Mouse (Mus musculus): ENCODE measurements around the gene C130073F10Rik. TPM values are rescaled to one million over a fixed set of nuclear protein-coding genes. Genes with fewer than 3 reads are reported as not detected.
"Not testable (repeated sequence)": the region's sequence is repeated elsewhere in the genome, so short reads cannot be mapped to it uniquely, and the experiment has no call there.

C130073F10Rik gene
- total RNA-seq (2014; fragmentation: Nextera tagmentation) (not detected in 2 replicates), total RNA-seq (2017) (not detected in 2 replicates)

- no peak for ATAC-seq (replicated peaks; ENCODE audit: poor library complexity, severe bottlenecking)
Measured at GRCm38 (mm10) chr4:101893656-101894420, at the start of gene C130073F10Rik. Gene C130073F10Rik (minus strand): TSS chr4:101893789.

GRCm38 (mm10) chr4:101940107-101940506, 46.5 kb upstream of the C130073F10Rik start, which contains the start of gene Gm12794:
Gene Gm12794 (plus strand): TSS chr4:101940407.
- ATAC-seq (replicated peaks; ENCODE audit: poor library complexity, severe bottlenecking): not testable (repeated sequence)

- not testable (repeated sequence) for ATAC-seq (replicated peaks; ENCODE audit: poor library complexity, severe bottlenecking)
Measured at GRCm38 (mm10) chr4:101908821-101909220, 15.2 kb upstream of the C130073F10Rik start, which contains the start of gene Gm12800. Gene Gm12800 (plus strand): TSS chr4:101909121.

GRCm38 (mm10) chr4:101889377-101889776, 4.2 kb downstream of the C130073F10Rik start:
- ATAC-seq (replicated peaks; ENCODE audit: poor library complexity, severe bottlenecking): no peak

- no peak for ATAC-seq (replicated peaks; ENCODE audit: poor library complexity, severe bottlenecking)
Measured at GRCm38 (mm10) chr4:101883641-101884040, 9.9 kb downstream of the C130073F10Rik start.

GRCm38 (mm10) chr4:101875687-101876086, 17.9 kb downstream of the C130073F10Rik start:
- ATAC-seq (replicated peaks; ENCODE audit: poor library complexity, severe bottlenecking): not testable (repeated sequence)

- ATAC-seq (replicated peaks; ENCODE audit: poor library complexity, severe bottlenecking): not testable (repeated sequence)
Measured at GRCm38 (mm10) chr4:101872031-101872430, 21.6 kb downstream of the C130073F10Rik start.

- no peak for ATAC-seq (replicated peaks; ENCODE audit: poor library complexity, severe bottlenecking)
Measured at GRCm38 (mm10) chr4:101862289-101862688, 31.3 kb downstream of the C130073F10Rik start.

GRCm38 (mm10) chr4:101860873-101861272, 32.7 kb downstream of the C130073F10Rik start:
- ATAC-seq (replicated peaks; ENCODE audit: poor library complexity, severe bottlenecking): no peak

GRCm38 (mm10) chr4:101850908-101851307, 42.7 kb downstream of the C130073F10Rik start:
- no peak for ATAC-seq (replicated peaks; ENCODE audit: poor library complexity, severe bottlenecking)

GRCm38 (mm10) chr4:101843923-101844322, 49.7 kb downstream of the C130073F10Rik start, which contains the start of gene B020004J07Rik:
Gene B020004J07Rik (minus strand): TSS chr4:101844023.
- ATAC-seq (replicated peaks; ENCODE audit: poor library complexity, severe bottlenecking): not testable (repeated sequence)

Other genes with a start within 250 kb of the C130073F10Rik start
- 31.4 and 46.0 TPM in 2 replicates for gene Leprot, start 246.1 kb downstream of the C130073F10Rik start, total RNA-seq (2014; fragmentation: Nextera tagmentation)
- gene Leprot, start 246.1 kb downstream of the C130073F10Rik start, total RNA-seq (2017): 45.3 and 45.7 TPM in 2 replicates
- not detected in 2 replicates for gene Lepr, start 176.4 kb downstream of the C130073F10Rik start, total RNA-seq (2014; fragmentation: Nextera tagmentation)
- gene Lepr, start 176.4 kb downstream of the C130073F10Rik start, total RNA-seq (2017): 0.17 TPM in 1 of 2 replicates, not detected in the other
- gene B020004J07Rik, start 49.8 kb downstream of the C130073F10Rik start, total RNA-seq (2014; fragmentation: Nextera tagmentation): not detected in 2 replicates
- gene B020004J07Rik, start 49.8 kb downstream of the C130073F10Rik start, total RNA-seq (2017): not detected in 2 replicates
- gene Gm12800, start 15.3 kb upstream of the C130073F10Rik start, total RNA-seq (2014; fragmentation: Nextera tagmentation): not detected in 2 replicates
- gene Gm12800, start 15.3 kb upstream of the C130073F10Rik start, total RNA-seq (2017): not detected in 2 replicates
- gene Gm12794, start 46.6 kb upstream of the C130073F10Rik start, total RNA-seq (2014; fragmentation: Nextera tagmentation): not detected in 2 replicates
- gene Gm12794, start 46.6 kb upstream of the C130073F10Rik start, total RNA-seq (2017): not detected in 2 replicates
- not detected in 2 replicates for gene Gm12790, start 87.3 kb upstream of the C130073F10Rik start, total RNA-seq (2014; fragmentation: Nextera tagmentation)
- not detected in 2 replicates for gene Gm12790, start 87.3 kb upstream of the C130073F10Rik start, total RNA-seq (2017)
- not detected in 2 replicates for gene Gm12789, start 92.8 kb upstream of the C130073F10Rik start, total RNA-seq (2014; fragmentation: Nextera tagmentation)
- gene Gm12789, start 92.8 kb upstream of the C130073F10Rik start, total RNA-seq (2017): not detected in 2 replicates
- 6.1 and 11.4 TPM in 2 replicates for gene Pde4b, start 193.8 kb upstream of the C130073F10Rik start, total RNA-seq (2014; fragmentation: Nextera tagmentation)
- gene Pde4b, start 193.8 kb upstream of the C130073F10Rik start, total RNA-seq (2017): 10.3 and 16.2 TPM in 2 replicates

All from granulocyte monocyte progenitor cell, adult 5-6 weeks (primary cell).